In genomic region chrX:136993641-136994040, GRCm38 (mm10) we compare ENCODE assay signal across 8 mouse cellular contexts. TPM values are rescaled to one million over a fixed set of nuclear protein-coding genes. Genes with fewer than 3 reads are reported as not detected.
DNase-seq lines count a peak whose midpoint lies in the region; ATAC-seq and TF ChIP-seq lines count a peak whose summit lies in the region.

No protein-coding gene starts in this region.

- TF ChIP-seq POLR2A in thymus, adult 2 months (IDR thresholded peaks at IDR 0.05; ENCODE audit: control insufficient read depth, extremely low read depth, insufficient read depth, low read length, poor library complexity), result no peak

- no peaks in the 10 kb centered on the region for H3K9me3 ChIP-seq in hindbrain, embryonic 12.5 days (replicated peaks)
- no peaks in the 10 kb centered on the region for H3K9me3 ChIP-seq in neural tube, embryonic 11.5 days (ENCODE audit: control insufficient read depth, low read length)

- no peaks in the 10 kb centered on the region for H3K36me3 ChIP-seq in hindbrain, embryonic 12.5 days
- H3K36me3 ChIP-seq in neural tube, embryonic 11.5 days (ENCODE audit: control insufficient read depth, insufficient read depth, low read length), result no peaks in the 10 kb centered on the region
- no peaks in the 10 kb centered on the region for H3K36me3 ChIP-seq in thymus, adult 2 months (ENCODE audit: control insufficient read depth, insufficient read depth, low read length)

- intact Hi-C loops in left cerebral cortex, adult 2 months (cut with DNase I), result no loop called here

- H3K4me1 ChIP-seq in hindbrain, embryonic 12.5 days, result peaks cover 6% of the 10 kb centered on the region; the same call in 1 of the 2 replicates
- no peaks in the 10 kb centered on the region for H3K4me1 ChIP-seq in neural tube, embryonic 11.5 days (ENCODE audit: control insufficient read depth, insufficient read depth, low read length)
- H3K4me1 ChIP-seq in thymus, adult 2 months (replicated peaks; ENCODE audit: control insufficient read depth, insufficient read depth, low read length), result peaks cover 3% of the 10 kb centered on the region; the same call in 1 of the 2 replicates

- WGBS in hindbrain, embryonic 12.5 days, result 38% methylated on average over 14 of the region's 14 CpGs
- 33% methylated on average over 14 of the region's 14 CpGs for WGBS in neural tube, embryonic 11.5 days
- WGBS in thymus, adult 2 months, result 57% methylated on average over 13 of the region's 14 CpGs

- H3K4me3 ChIP-seq in left cerebral cortex, adult 2 months, result peak overlapping the region; percentile 61
- peak overlapping the region; percentile 43 for H3K4me3 ChIP-seq in hindbrain, embryonic 12.5 days
- H3K4me3 ChIP-seq in neural tube, embryonic 11.5 days (ENCODE audit: low read depth, low read length), result peak overlapping the region; percentile 32
- no peak overlapping the region for H3K4me3 ChIP-seq in thymus, adult 2 months (ENCODE audit: control insufficient read depth, insufficient read depth, low read length)

- peak overlapping the region; percentile 59 for H3K9ac ChIP-seq in hindbrain, embryonic 12.5 days
- H3K9ac ChIP-seq in neural tube, embryonic 11.5 days (ENCODE audit: low read length), result peak overlapping the region; percentile 46

- 0 out of 2 replicates have a peak, but pooled peaks cover 5% of the 10 kb centered on the region for H3K27me3 ChIP-seq in hindbrain, embryonic 12.5 days
- 0 out of 2 replicates have a peak, but pooled peaks cover 2% of the 10 kb centered on the region for H3K27me3 ChIP-seq in neural tube, embryonic 11.5 days (ENCODE audit: control insufficient read depth, insufficient read depth, low read length)
- H3K27me3 ChIP-seq in thymus, adult 2 months (ENCODE audit: control insufficient read depth, insufficient read depth, low read length), result no peaks in the 10 kb centered on the region

- ATAC-seq in hindbrain, embryonic 12.5 days (ENCODE audit: low FRiP score), result peak; percentile 39; the same call in 1 of the 2 replicates
- no peak for ATAC-seq in neural tube, embryonic 11.5 days (ENCODE audit: insufficient read depth, low FRiP score, low TSS enrichment)

- DNase-seq in left cerebral cortex, adult 2 months (ENCODE audit: extremely low spot score in 1 of 2, low spot score in 2 of 2), result peak in 1 of 2 experiments; percentile 14
- DNase-seq in left cerebral cortex, adult 8-10 months (ENCODE audit: low spot score in 2 of 2), result no peak
- DNase-seq in cerebellum, adult 8-10 months, result peak; percentile 33
- DNase-seq in neural tube, embryonic 11.5 days (ENCODE audit: low spot score), result peak; percentile 27
- DNase-seq in spleen, postnatal 4 days (ENCODE audit: low spot score in 2 of 2), result no peak
- no peak for DNase-seq in thymus, adult 2 months
- DNase-seq in lung, postnatal 4 days, result no peak

- TF ChIP-seq CTCF in left cerebral cortex, adult 2 months (IDR thresholded peaks at IDR 0.05), result no peak
- no peak for TF ChIP-seq CTCF in thymus, adult 2 months (IDR thresholded peaks at IDR 0.05; ENCODE audit: borderline replicate concordance, control insufficient read depth, extremely low read depth, insufficient read depth, low read length, poor library complexity)

- peak overlapping the region; percentile 51 for H3K4me2 ChIP-seq in hindbrain, embryonic 12.5 days (replicated peaks)
- H3K4me2 ChIP-seq in neural tube, embryonic 11.5 days (ENCODE audit: low read depth), result peak overlapping the region; percentile 47

- H3K27ac ChIP-seq in left cerebral cortex, adult 2 months, result peak overlapping the region; percentile 89
- peak overlapping the region; percentile 89 for H3K27ac ChIP-seq in hindbrain, embryonic 12.5 days
- no peak overlapping the region for H3K27ac ChIP-seq in neural tube, embryonic 11.5 days (ENCODE audit: low read depth, low read length)
- H3K27ac ChIP-seq in thymus, adult 2 months (ENCODE audit: control insufficient read depth, insufficient read depth, low read length), result no peak overlapping the region

RNA-seq across cellular contexts. Expression of gene Zcchc18, which starts 0.7 kb away (rescaled TPM):
- total RNA-seq in left cerebral cortex, adult 2 months (2021), result 100 to 1,000 TPM; 258 to 272 TPM
- 100 to 1,000 TPM; 270 to 291 (median 281) TPM for total RNA-seq in left cerebral cortex, adult 8-10 months (2022)
- 136 and 137 TPM in 2 replicates for polyA plus RNA-seq in hindbrain, embryonic 12.5 days (2016; fragmentation: Nextera tagmentation; extraction: Ambion mirVana)
- 82.3 and 88.8 TPM in 2 replicates for polyA plus RNA-seq in neural tube, embryonic 11.5 days (2014; fragmentation: Nextera tagmentation; extraction: Ambion mirVana)
- polyA plus RNA-seq in thymus, adult 2 months (2012; rRNA removed), result 0.41 and 0.65 TPM in 2 replicates

RNA-seq across cellular contexts. Expression of gene Tmsb15b1, which starts 17.0 kb away (rescaled TPM):
- total RNA-seq in left cerebral cortex, adult 2 months (2021), result 1 to 10 TPM; 2.8 to 7.7 TPM
- 10 to 100 TPM in 1 of 4 experiments, 1 to 10 TPM in 3; 1.6 to 10.7 (median 7.7) TPM for total RNA-seq in left cerebral cortex, adult 8-10 months (2022)
- 28.8 and 37.6 TPM in 2 replicates for polyA plus RNA-seq in hindbrain, embryonic 12.5 days (2016; fragmentation: Nextera tagmentation; extraction: Ambion mirVana)
- 22.2 and 23.4 TPM in 2 replicates for polyA plus RNA-seq in neural tube, embryonic 11.5 days (2014; fragmentation: Nextera tagmentation; extraction: Ambion mirVana)
- polyA plus RNA-seq in thymus, adult 2 months (2012; rRNA removed), result 1.1 and 1.3 TPM in 2 replicates

RNA-seq across cellular contexts. Expression of gene Tmsb15l, which starts 17.0 kb away (rescaled TPM):
- total RNA-seq in left cerebral cortex, adult 2 months (2021), result 1 to 10 TPM; 3.6 to 3.8 TPM
- total RNA-seq in left cerebral cortex, adult 8-10 months (2022), result 1 to 10 TPM; 1.3 to 5.9 (median 2.0) TPM
- 10.6 TPM in 2 replicates for polyA plus RNA-seq in hindbrain, embryonic 12.5 days (2016; fragmentation: Nextera tagmentation; extraction: Ambion mirVana)
- polyA plus RNA-seq in neural tube, embryonic 11.5 days (2014; fragmentation: Nextera tagmentation; extraction: Ambion mirVana), result 7.4 and 7.6 TPM in 2 replicates
- polyA plus RNA-seq in thymus, adult 2 months (2012; rRNA removed), result 0.93 and 1.3 TPM in 2 replicates

RNA-seq across cellular contexts. Expression of gene Tmsb15b2, which starts 18.3 kb away (rescaled TPM):
- total RNA-seq in left cerebral cortex, adult 2 months (2021), result 10 to 100 TPM in 1 of 2 experiments, 1 to 10 TPM in 1; 7.5 to 19.7 TPM
- total RNA-seq in left cerebral cortex, adult 8-10 months (2022), result 10 to 100 TPM; 10.5 to 27.6 (median 20.0) TPM
- polyA plus RNA-seq in hindbrain, embryonic 12.5 days (2016; fragmentation: Nextera tagmentation; extraction: Ambion mirVana), result 82.4 and 101 TPM in 2 replicates
- 54.1 and 56.2 TPM in 2 replicates for polyA plus RNA-seq in neural tube, embryonic 11.5 days (2014; fragmentation: Nextera tagmentation; extraction: Ambion mirVana)
- polyA plus RNA-seq in thymus, adult 2 months (2012; rRNA removed), result not detected in 2 replicates

RNA-seq across cellular contexts. Expression of gene Slc25a53, which starts 44.5 kb away (rescaled TPM):
- 10 to 100 TPM; 26.5 to 34.7 TPM for total RNA-seq in left cerebral cortex, adult 2 months (2021)
- total RNA-seq in left cerebral cortex, adult 8-10 months (2022), result 10 to 100 TPM; 21.4 to 39.2 (median 30.0) TPM
- 13.1 and 15.6 TPM in 2 replicates for polyA plus RNA-seq in hindbrain, embryonic 12.5 days (2016; fragmentation: Nextera tagmentation; extraction: Ambion mirVana)
- 11.2 and 13.7 TPM in 2 replicates for polyA plus RNA-seq in neural tube, embryonic 11.5 days (2014; fragmentation: Nextera tagmentation; extraction: Ambion mirVana)
- polyA plus RNA-seq in thymus, adult 2 months (2012; rRNA removed), result 7.6 and 8.5 TPM in 2 replicates

Comparison
In these comparisons a context has a peak if more than half of its experiments do, and no peak if none do; other contexts are left out.
1. DNase-seq: peak in cerebellum, adult 8-10 months (single experiment) and neural tube, embryonic 11.5 days (single experiment); none in left cerebral cortex, adult 8-10 months (0 of 2), spleen, postnatal 4 days (0 of 2), thymus, adult 2 months (single experiment) and lung, postnatal 4 days (0 of 2).
2. H3K27ac ChIP-seq: peak in left cerebral cortex, adult 2 months (single experiment) and hindbrain, embryonic 12.5 days (single experiment); none in neural tube, embryonic 11.5 days (single experiment) and thymus, adult 2 months (single experiment).
3. RNA of gene Zcchc18, which starts 0.7 kb away (polyA plus RNA-seq): 136 to 137 TPM in hindbrain, embryonic 12.5 days and 82.3 to 88.8 TPM in neural tube, embryonic 11.5 days; 0.41 to 0.65 TPM in thymus, adult 2 months; every median in the first group is over 10 times any median in the second.